Mouse (Mus musculus): ENCODE measurements around the gene Arhgap33.

The Arhgap33 gene

DNA sequence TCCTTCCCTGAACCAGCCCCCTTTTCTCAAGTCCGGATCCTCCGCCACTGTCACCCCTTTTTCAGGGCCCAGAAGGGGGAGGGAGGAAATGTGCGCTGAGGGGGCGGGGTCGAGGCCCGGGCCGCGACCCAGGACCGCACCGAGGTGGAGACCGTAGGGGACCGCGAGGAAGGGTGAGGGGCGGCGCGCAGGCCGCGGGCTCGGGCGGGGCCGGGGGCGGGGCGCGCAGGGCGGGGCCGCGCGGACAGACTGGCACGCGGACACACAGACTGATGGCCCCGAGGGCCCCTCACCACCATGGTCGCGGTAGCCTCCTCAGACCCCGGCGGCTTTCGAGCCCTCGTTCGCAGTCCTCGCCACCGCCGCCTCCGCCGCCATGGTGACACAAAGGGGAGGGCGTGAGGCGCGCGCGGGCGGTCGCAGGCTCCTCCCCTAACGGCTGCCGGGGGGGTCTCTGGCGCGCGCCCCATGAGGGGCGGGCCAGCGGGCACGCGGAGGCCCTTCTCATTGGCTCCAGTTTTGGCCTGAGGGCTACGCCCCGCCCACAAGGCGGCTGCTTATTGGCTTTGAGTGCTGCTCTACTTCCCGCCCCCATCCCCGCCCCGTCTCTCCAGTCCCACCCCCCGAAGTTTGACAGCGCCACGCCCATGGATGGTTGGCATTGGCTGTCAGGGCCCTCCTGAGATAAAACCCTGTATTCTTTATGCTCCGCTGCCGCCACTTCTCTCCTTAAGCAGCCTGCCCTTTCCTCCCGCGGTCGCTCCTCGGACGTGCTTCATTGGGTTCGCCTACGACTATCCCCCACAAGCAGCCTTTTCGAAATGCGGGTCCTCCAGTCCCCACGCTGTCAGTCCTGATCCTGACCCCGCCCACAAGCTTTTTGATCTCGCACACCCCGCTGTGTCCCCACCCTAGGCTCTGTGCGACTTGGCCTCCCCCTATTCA, at the start of gene Arhgap33:
Gene Arhgap33, minus strand, starts transcription at position 428 of the 945 bp plus-strand sequence.
- in situ Hi-C loops (cut with MboI), result no loop called here

- in situ Hi-C loops (cut with MboI), result no loop called here
These were observed 49.5 kb upstream of the Arhgap33 start for GRCm38 (mm10) chr7:30584339-30584738.

DNA sequence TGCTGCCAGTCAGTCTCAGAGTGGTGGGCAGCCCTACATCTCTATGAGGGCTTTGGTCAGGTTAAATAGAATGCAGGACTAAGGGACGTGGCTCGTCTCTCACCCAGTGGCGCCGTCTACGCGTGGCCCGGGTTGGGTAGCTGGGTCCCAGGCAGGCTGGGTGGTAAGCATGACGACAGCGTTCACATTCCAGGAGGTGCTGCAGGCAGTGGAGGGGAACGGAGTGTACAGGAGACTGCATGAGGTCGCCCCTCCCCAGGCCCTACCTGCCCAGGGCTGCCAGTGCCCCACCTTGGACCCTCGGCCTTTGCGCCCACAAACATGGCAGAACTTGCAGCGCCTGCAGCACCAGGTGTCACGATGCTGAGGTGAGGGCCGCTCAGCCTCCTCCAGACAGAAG, 46.7 kb upstream of the Arhgap33 start:
- in situ Hi-C loops (cut with MboI), result no loop called here

DNA sequence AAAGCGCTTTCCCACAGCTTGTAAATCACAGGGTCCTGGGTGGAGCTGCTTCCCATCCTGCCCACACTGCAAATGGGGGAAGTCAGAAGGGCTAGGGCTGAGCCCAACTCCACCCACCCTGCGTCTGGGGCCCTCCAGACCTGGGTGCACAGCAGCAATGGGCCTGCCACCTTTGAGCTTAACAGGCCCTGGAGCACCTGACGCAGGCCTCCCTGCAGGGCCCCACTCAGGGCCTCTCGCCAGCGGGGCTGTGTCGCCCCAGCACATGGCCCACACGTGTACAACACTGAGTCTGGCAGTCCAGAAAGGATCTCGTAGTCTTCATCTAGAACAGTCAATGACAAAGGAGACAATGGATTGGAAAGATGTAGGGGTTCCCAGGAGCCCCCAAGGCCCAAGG, 45.1 kb upstream of the Arhgap33 start:
- in situ Hi-C loops (cut with MboI), result no loop called here

- in situ Hi-C loops (cut with MboI), result no loop called here
These were observed 38.1 kb upstream of the Arhgap33 start for GRCm38 (mm10) chr7:30572969-30573368.

GRCm38 (mm10) chr7:30572389-30572788, 37.5 kb upstream of the Arhgap33 start:
- in situ Hi-C loops (cut with MboI), result no loop called here

- in situ Hi-C loops (cut with MboI), result no loop called here
These were observed 32.7 kb upstream of the Arhgap33 start for GRCm38 (mm10) chr7:30567555-30567954.

DNA sequence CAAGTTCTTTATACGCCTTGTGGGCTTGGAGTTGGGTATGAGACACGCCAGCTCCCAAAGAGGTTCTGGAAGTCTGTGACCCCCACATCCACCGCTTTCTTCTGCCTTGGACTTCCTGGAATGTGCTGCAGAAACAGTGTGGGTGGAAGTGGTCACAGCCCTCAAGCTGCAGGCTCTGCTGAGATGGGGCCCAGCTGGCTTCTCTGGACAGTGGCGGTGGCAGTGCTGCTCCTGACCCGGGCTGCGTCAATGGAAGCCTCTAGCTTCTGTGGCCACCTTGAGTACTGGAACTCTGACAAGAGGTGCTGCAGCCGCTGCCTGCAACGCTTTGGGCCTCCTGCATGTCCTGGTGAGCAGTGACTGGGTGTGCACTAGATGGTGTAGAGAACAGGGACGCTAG, 31.2 kb upstream of the Arhgap33 start:
- in situ Hi-C loops (cut with MboI), result no loop called here

GRCm38 (mm10) chr7:30564970-30565571, 30.2 kb upstream of the Arhgap33 start, which contains the start of gene Igflr1:
Gene Igflr1 (plus strand): TSS chr7:30565427.
- in situ Hi-C loops (cut with MboI), result no loop called here

DNA sequence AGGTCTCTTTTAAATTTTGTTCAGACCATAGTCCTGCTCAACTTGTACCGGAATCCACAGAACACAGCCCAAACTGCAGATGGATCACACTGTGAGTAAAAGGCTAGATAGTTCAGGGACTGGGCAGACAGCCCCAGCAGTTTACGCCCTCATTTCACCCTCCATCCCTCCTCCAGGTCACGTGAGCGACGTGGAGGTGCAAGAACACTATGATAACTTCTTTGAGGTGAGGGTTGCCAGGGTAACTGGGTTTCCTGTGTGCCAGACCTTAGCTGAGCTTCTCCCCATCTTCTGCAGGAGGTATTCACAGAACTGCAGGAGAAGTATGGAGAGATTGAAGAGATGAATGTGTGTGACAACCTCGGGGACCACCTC, 29.0 kb upstream of the Arhgap33 start:
- in situ Hi-C loops (cut with MboI), result no loop called here

- in situ Hi-C loops (cut with MboI), result no loop called here
These were observed 28.5 kb upstream of the Arhgap33 start, which contains the start of the genes U2af1l4, Gm49396 and Psenen for GRCm38 (mm10) chr7:30563117-30563905. Gene U2af1l4 (plus strand): TSS chr7:30563301. Gene Gm49396 (plus strand): TSS chr7:30563344. Gene Psenen (minus strand): TSS chr7:30563627.

- in situ Hi-C loops (cut with MboI), result no loop called here
These were observed 27.8 kb upstream of the Arhgap33 start for GRCm38 (mm10) chr7:30562526-30563116.

GRCm38 (mm10) chr7:30560296-30560695, 25.4 kb upstream of the Arhgap33 start:
- in situ Hi-C loops (cut with MboI), result no loop called here

GRCm38 (mm10) chr7:30559443-30559954, 24.6 kb upstream of the Arhgap33 start, which contains the start of gene Lin37:
Gene Lin37 (minus strand): TSS chr7:30559838.
- in situ Hi-C loops (cut with MboI), result no loop called here

DNA sequence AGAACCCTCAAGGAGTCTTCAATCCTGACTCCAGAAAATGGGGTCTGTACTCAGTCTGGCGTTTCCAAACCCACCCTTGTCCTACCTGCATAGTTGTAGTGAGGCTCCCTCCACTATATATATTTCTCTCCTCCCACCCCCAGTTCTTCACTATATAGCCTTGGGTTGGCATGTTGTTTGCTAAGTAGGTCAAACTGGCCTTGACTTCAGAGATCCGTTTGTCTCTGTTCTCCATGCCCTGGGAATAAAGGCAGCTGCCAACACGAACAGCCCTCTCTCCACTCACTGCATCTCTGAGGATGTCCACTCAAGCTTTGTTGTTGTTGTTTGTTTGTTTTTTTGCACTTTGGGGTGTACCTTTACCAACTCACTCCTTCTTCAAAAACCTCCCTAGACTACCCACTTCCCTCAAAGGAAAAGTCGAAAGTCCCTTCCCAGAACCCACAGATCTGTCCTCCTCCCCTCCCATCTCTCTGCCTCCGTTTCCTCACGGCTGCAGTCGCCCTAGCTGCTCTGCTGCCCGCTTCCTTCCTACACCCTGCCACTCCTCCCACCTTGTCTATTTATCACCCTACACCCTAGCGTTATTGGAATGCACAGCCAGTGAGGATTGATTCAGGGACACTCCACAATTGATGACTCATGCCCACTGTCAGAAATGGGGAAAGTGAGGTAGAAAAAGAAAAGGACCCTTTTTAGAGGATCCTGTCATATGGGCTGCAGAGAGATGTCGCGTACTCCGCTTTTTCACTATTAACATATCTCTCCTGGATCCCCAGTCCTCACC, 24.0 kb upstream of the Arhgap33 start:
- in situ Hi-C loops (cut with MboI), result no loop called here

DNA sequence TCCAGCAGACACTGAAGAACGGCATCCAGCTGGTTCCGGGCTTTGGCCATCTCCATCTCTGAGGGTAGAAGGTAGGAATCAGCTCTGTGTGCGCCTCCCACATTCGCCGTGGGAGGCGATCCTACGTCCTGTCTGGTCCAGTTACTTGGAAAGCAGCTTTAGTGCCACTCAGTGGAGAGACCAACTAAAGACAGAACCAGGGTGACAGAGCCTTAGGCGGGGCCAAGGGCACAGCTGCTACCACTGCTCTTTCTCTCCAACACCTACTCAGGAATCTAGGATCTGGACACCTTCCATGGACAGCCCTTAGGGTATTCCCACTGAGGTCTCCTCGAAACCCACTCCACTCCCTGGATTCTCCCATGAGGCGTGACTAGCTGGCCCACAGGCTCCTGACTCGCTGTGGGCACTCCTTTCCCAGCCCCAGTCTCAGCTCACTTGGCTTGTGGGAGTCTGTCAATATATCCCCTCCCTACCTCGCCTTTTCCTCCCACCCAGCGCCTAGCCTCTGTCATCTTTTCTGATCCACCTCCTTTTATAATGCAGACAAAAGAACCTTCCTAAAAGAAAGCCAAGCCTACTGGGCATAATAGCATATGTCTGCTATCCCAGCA, 23.1 kb upstream of the Arhgap33 start:
- in situ Hi-C loops (cut with MboI), result no loop called here

GRCm38 (mm10) chr7:30556894-30557536, 22.2 kb upstream of the Arhgap33 start:
- in situ Hi-C loops (cut with MboI), result no loop called here

DNA sequence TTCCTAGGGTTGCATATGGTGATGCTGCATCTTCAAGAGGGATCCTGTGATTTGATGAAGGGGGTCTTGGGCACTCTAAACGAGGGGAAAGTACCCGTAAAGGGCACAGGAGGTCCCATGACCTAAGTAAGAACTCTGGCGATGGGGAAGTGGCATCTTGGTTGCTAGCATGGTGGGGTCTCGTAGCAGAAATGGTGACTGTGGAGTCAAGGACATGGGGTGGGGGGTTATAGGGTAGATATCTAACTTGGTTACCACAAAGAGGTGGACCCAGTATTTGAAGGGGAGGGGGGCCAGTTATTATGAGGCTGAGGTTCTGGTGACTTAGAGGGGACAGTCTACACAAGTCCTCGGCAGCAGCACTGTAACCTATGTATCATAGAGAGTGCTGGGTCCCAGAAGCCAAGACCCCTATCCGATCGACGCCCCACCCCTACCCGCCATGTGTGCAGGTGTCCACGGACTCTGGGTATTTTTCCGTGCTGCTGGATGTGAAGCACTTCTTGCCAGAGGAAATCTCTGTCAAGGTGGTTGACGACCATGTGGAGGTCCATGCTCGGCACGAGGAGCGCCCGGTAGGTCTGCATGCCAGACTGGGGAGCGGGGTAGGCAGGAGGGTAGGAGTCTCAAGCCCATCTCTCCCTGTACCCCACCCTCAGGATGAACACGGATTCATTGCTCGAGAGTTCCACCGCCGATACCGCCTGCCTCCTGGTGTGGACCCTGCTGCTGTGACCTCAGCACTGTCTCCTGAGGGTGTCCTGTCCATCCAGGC, 19.1 kb upstream of the Arhgap33 start:
- in situ Hi-C loops (cut with MboI), result no loop called here

Measured in mature B cell (primary cell).